Mouse (Mus musculus) cerebellum, adult 2 months (tissue): Measurements from ENCODE around the gene Frmd8. TPM values are rescaled to one million over a fixed set of nuclear protein-coding genes. Genes with fewer than 3 reads are reported as not detected.

Experiments
- DNase-seq, 2 experiments: peaks; one replicate each; pipeline ENCODE4 v3.0.0; 2021
- H3K27ac ChIP-seq: fragments of 200-500 bp; 2 replicates; pipeline ENCODE4 v1.5.1; 2012; ENCODE audit warnings: low read length, control low read depth, inconsistent platforms; ENCODE audit not compliant: insufficient read depth
- H3K27me3 ChIP-seq: fragments of 200-500 bp; 2 replicates; pipeline ENCODE4 v1.6.1; 2012; ENCODE audit warnings: inconsistent platforms, mild to moderate bottlenecking, low read length, moderate library complexity; ENCODE audit not compliant: control insufficient read depth, insufficient read depth
- H3K4me1 ChIP-seq: fragments of 200-500 bp; 2 replicates; pipeline ENCODE4 v1.6.1; 2011; ENCODE audit warnings: low read length; ENCODE audit not compliant: control insufficient read depth, insufficient read depth
- H3K4me3 ChIP-seq: fragments of 200-500 bp; replicated peaks from 2 replicates; pipeline ENCODE3; 2011; ENCODE audit warnings: mild to moderate bottlenecking, low read depth, low read length, control low read depth; ENCODE audit not compliant: insufficient read depth
- CTCF ChIP-seq: fragments of 200-500 bp; IDR thresholded peaks from 2 replicates; pipeline ENCODE4 v1.5.1; 2011; ENCODE audit warnings: low read depth, mild to moderate bottlenecking, control low read depth, low read length, moderate library complexity, borderline replicate concordance; ENCODE audit not compliant: insufficient read depth
- POLR2A ChIP-seq: fragments of 200-500 bp; IDR thresholded peaks from 2 replicates; pipeline ENCODE4 v1.6.1; 2011; ENCODE audit warnings: low read length, control low read depth, borderline replicate concordance; ENCODE audit not compliant: insufficient read depth
- WGBS: fragments of 180-500 bp; shearing (Covaris S2); methylation state at CpG from one replicate; pipeline ENCODE4 v1.1.7; 2018; 5-methylcytosine and 5-hydroxymethylcytosine counted together
- polyA plus RNA-seq: library from polyadenylated mRNA; depleted of rRNA; stranded (reverse); fragments of >200 nt; gene quantifications from 2 replicates; pipeline ENCODE4 v1.2.3, GENCODE M21; 2012

Gene Frmd8
- polyA plus RNA-seq, 1 experiment = 28.3 TPM

DNA sequence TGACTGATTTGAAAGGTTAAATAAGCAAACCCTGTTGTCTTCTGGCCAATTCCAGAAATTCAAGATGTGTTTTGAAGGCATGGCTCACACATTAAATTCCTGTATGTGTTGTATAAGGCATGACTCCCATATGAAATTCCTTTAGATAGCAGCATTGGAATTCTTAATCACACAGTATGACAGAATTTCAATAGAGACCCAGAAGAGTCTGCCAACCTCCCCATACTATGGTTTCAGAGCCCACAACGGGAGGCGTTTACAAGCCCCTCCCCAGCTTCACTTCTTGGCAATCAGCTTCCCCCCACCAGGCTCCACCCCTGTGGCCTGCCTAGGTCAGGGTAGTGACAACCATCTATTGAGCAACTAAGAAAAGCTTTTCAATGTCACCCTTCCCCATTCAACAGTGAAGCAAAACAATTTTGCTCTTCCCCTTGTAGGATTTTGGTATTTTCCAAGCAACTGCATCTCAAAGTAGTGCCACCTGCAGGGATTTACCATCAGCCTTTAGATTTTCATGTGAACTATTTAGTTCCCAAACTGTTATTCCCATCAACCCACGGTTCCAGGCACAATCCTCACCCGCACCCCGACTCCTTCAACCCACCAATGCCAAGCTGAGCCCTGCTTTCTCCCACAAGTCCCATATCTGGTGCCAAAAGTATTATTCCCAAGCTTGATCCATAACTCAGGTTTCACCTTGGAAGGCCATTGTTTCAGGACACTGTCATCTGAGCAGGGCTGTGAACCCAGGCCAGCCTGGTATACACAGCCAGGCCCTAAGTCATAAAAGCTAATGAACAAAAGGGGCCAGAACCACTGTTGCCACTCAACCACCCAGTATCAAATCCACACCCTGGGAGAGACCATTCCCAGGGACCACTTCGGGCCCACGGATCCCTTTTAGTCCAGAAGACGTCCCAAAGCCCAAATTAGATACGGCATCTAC, 32.0 kb downstream of the Frmd8 start:
- TF ChIP-seq CTCF = no peak
- TF ChIP-seq POLR2A = no peak
- 78% methylated on average over 9 of the region's 9 CpGs for WGBS
- Histone ChIP-seq H3K27ac (peak overlapping the region; percentile 41; the same call in 1 of the 2 replicates), H3K27me3 (no peaks in the 10 kb centered on the region), H3K4me1 (peaks cover 24% of the 10 kb centered on the region), H3K4me3 (peak overlapping the region; percentile 14)
- DNase-seq = no peak

DNA sequence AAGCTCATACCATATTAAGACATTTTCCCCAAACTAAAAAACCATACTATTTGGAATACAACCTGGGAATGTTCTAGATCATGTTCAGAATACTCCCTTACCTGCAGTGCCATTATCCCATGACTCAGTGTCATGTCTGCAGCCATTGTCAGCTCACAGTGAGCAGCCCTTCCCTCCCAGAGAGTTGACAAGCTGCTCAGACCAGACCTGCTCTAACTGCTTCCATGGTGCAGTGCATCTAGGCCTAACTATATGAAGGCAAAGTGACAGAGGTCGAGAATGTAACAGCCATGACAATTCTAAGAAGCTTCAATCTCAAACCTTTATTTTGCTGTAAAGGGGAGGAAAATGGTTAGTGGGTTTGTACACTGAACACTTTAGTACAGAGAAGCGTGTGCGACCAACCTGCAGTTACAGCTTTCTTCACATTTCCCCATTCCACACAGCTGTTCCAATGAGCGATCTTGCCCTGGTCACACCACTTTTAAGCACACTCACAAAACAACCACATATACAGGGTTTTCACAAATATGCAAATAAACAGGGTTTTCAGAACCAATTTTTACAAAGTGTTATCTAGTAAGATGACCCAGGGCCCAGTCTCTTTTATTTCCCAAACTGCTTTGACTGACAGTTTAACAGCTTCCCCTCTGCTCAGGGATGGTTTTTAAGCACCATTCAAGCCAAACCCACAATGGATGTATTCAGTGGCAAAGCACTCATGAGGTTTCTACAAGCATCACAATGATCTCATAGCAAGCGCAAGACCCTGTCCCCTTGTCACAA, 32.9 kb downstream of the Frmd8 start:
- WGBS = 78% methylated on average over 5 of the region's 5 CpGs
- peaks cover 16% of the 10 kb centered on the region for H3K4me1 ChIP-seq

GRCm38 (mm10) chr19:5841389-5841946, 33.6 kb downstream of the Frmd8 start:
- H3K27me3 ChIP-seq = no peaks in the 10 kb centered on the region
- WGBS = 54% methylated on average over 4 of the region's 4 CpGs
- TF ChIP-seq POLR2A (no peak), CTCF (no peak)
- no peak overlapping the region for H3K4me3 ChIP-seq
- no peak for DNase-seq
- H3K27ac ChIP-seq = peak overlapping the region; percentile 49; the same call in 1 of the 2 replicates
- H3K4me1 ChIP-seq = peaks cover 15% of the 10 kb centered on the region

More for the DNA sequence above, 32.9 kb downstream of the Frmd8 start:
- peak overlapping the region; percentile 81 for H3K27ac ChIP-seq
- H3K27me3 ChIP-seq = no peaks in the 10 kb centered on the region
- peak overlapping the region; percentile 39 for H3K4me3 ChIP-seq
- no peak for DNase-seq
- TF ChIP-seq POLR2A (no peak), CTCF (no peak)

- H3K4me3 ChIP-seq = no peak overlapping the region
- peaks cover 15% of the 10 kb centered on the region for H3K4me1 ChIP-seq
- TF ChIP-seq POLR2A (no peak), CTCF (no peak)
- no peak overlapping the region; the same call in 1 of the 2 replicates for H3K27ac ChIP-seq
- WGBS = 91% methylated on average over 9 of the region's 9 CpGs
- DNase-seq = no peak
- H3K27me3 ChIP-seq = no peaks in the 10 kb centered on the region
Observed at GRCm38 (mm10) chr19:5840890-5841388, 34.1 kb downstream of the Frmd8 start.

DNA sequence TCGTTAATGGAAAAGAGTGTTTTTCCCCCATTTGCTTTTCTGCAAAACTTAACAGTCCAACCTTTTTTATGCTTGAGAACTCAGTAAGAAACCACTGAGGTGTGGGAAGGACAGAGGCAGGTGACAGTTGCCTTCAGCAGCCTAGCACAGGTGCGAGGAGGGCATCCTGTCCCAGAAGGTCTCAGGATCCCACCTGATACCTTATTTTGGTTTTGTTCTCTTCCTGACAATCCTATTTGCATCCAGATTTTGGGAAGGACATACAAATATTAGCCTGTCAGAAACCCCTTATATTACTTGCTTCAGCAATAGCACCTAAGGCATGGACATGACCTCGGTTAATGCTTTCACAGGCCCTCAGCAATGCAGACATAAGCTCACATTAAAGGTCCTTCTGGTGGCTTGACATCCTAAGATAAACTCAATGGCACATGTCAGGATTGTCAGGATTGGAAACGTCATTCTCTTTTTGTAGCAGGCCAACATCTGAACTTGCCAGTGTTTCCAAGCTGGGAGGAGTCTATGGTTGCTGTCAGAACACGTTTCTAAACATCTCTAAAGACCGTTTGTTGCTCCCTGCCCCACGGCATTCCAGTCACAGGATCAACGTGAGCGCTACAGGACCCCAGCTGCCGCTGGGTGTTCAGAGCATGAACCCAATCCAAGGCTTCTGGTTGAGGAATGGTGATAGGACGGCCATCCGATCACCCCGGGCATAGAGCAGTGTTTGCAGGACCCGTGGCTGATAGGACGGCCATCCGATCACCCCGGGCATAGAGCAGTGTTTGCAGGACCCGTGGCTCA, 34.8 kb downstream of the Frmd8 start:
- DNase-seq = no peak
- WGBS = 70% methylated on average over 18 of the region's 18 CpGs
- Histone ChIP-seq H3K27me3 (no peaks in the 10 kb centered on the region), H3K4me3 (no peak overlapping the region), H3K27ac (no peak overlapping the region), H3K4me1 (peaks cover 12% of the 10 kb centered on the region)
- TF ChIP-seq POLR2A (no peak), CTCF (no peak)

GRCm38 (mm10) chr19:5839317-5840085, 35.6 kb downstream of the Frmd8 start:
- no peak overlapping the region for H3K4me3 ChIP-seq
- H3K27ac ChIP-seq = no peak overlapping the region; the same call in 1 of the 2 replicates
- no peaks in the 10 kb centered on the region for H3K27me3 ChIP-seq
- WGBS = 63% methylated on average over 14 of the region's 14 CpGs
- H3K4me1 ChIP-seq = peaks cover 8% of the 10 kb centered on the region
- no peak for DNase-seq
- TF ChIP-seq CTCF (no peak), POLR2A (no peak)
